Mouse (Mus musculus) neural tube, embryonic 12.5 days (tissue): ENCODE measurements around the gene Ccr9. TPM values are rescaled to one million over a fixed set of nuclear protein-coding genes. Genes with fewer than 3 reads are reported as not detected.

ENCODE experiments used
- ATAC-seq: fragments of 200-750 bp; cut with Nextera tagmentation; 2 replicates; pipeline ENCODE4 v1.8.0; 2017; ENCODE audit warnings: low read depth, mild to moderate bottlenecking, moderate TSS enrichment, moderate library complexity; ENCODE audit not compliant: low FRiP score
- H3K27ac ChIP-seq: fragments of 300-500 bp; sonication (generic); 2 replicates; pipeline ENCODE4 v1.5.1; 2016
- H3K27me3 ChIP-seq: fragments of 300-500 bp; sonication (generic); replicated peaks from 2 replicates; pipeline ENCODE4 v1.6.1; 2016; ENCODE audit warnings: mild to moderate bottlenecking
- H3K36me3 ChIP-seq: fragments of 300-500 bp; sonication (generic); 2 replicates; pipeline ENCODE4 v1.6.1; 2016; ENCODE audit warnings: mild to moderate bottlenecking
- H3K4me1 ChIP-seq: fragments of 300-500 bp; sonication (generic); 2 replicates; pipeline ENCODE4 v1.6.1; 2016
- H3K4me2 ChIP-seq: fragments of 300-500 bp; sonication (generic); replicated peaks from 2 replicates; pipeline ENCODE4 v1.6.1; 2016; ENCODE audit warnings: mild to moderate bottlenecking
- H3K4me3 ChIP-seq: fragments of 300-500 bp; sonication (generic); 2 replicates; pipeline ENCODE4 v1.5.1; 2016
- H3K9ac ChIP-seq: fragments of 300-500 bp; sonication (generic); 2 replicates; pipeline ENCODE4 v1.6.1; 2016; ENCODE audit warnings: mild to moderate bottlenecking
- H3K9me3 ChIP-seq: fragments of 300-500 bp; sonication (generic); 2 replicates; pipeline ENCODE4 v1.6.1; 2016; ENCODE audit warnings: mild to moderate bottlenecking
- WGBS: fragments of 180-500 bp; shearing (Covaris S2); methylation state at CpG from one replicate; pipeline ENCODE4 v1.1.7; 2016; 5-methylcytosine and 5-hydroxymethylcytosine counted together
- polyA plus RNA-seq: library from polyadenylated mRNA; unstranded; fragments of >200 nt; fragmentation: Nextera tagmentation; extraction: Ambion mirVana; gene quantifications from 2 replicates; pipeline ENCODE4 v1.2.1, GENCODE M21; 2016

The Ccr9 gene
- polyA plus RNA-seq: 0.08 and 0.15 TPM in 2 replicates

DNA sequence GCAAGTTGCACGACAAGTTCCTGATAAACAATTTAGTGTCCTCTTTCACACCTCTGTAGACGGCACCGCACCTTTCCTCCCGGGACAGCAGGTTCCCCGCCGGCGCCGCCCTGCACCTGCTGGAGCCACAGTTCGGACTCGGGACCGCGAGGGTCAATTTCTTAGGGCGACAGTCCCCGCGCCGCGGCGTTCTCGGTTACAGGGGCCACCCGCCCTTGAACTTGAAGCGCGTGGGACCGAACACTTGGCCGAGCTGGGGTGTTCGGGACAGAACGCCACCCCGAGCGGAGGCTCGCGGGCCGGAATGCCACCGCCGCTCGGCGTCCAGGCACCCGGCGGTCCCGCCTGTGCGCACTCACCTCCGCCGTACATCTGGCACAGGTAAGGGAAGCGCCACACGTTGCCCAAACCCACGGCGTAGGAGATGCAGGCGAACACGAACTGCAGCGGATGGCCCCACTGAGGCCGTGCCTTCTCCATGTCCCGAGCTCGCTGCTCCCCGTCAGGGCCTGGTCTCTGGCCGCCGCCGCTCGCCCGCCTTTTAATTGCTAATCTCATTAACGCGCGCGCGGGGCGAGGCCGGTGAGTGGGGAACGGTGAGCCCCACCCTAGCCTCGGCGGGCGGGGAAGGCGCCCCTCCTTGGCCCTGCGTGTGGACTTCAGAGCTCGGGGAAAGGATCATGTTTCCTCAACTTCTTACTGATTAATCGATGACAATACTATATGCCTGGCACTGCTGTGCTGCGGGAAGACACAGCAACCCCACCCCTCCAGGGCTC, at the start of gene Ccr9, which contains the start of gene Slc6a20a:
Ccr9 (plus strand) TSS at position 113 of the 779 bp plus-strand sequence.
Slc6a20a (minus strand) TSS at position 559 of the 779 bp plus-strand sequence.
- Histone ChIP-seq H3K27me3 (peaks cover 51% of the 10 kb centered on the region), H3K9ac (peak within 1 kb of the TSS; percentile 38; the same call in 1 of the 2 replicates), H3K4me3 (peak within 1 kb of the TSS; percentile 38), H3K4me2 (peak within 1 kb of the TSS; percentile 76), H3K27ac (no peak within 1 kb of the TSS), H3K9me3 (no peaks in the 10 kb centered on the region), H3K4me1 (peaks cover 11% of the 10 kb centered on the region), H3K36me3 (no peaks in the 10 kb centered on the region)
- 1% methylated on average over 73 of the region's 73 CpGs for WGBS
- peak; percentile 44 for ATAC-seq

DNA sequence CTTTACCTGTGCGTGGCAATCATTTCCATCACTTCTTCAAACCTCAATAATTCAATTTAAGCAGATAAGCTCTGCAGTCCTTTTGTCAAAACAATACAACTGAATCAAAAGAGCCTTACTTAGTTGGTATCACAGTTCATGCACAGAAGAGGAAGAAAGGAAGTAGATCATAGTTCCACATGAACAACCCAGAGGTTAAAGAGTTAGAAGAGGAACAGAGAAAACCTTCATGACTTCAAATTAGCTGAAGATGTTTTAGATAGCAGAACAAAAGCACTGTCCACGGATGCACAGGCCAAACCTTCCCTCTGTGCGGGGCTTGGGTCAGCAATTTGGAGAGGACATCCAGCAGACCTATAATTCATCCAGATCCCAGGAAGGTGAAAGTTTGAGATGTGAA, 46.6 kb upstream of the Ccr9 start:
- Histone ChIP-seq H3K4me3 (no peak overlapping the region), H3K9ac (no peak overlapping the region), H3K9me3 (no peaks in the 10 kb centered on the region), H3K4me1 (no peaks in the 10 kb centered on the region), H3K36me3 (no peaks in the 10 kb centered on the region), H3K27me3 (no peaks in the 10 kb centered on the region), H3K4me2 (no peak overlapping the region), H3K27ac (no peak overlapping the region)
- WGBS: 88% methylated on average over 3 of the region's 3 CpGs
- ATAC-seq: no peak

DNA sequence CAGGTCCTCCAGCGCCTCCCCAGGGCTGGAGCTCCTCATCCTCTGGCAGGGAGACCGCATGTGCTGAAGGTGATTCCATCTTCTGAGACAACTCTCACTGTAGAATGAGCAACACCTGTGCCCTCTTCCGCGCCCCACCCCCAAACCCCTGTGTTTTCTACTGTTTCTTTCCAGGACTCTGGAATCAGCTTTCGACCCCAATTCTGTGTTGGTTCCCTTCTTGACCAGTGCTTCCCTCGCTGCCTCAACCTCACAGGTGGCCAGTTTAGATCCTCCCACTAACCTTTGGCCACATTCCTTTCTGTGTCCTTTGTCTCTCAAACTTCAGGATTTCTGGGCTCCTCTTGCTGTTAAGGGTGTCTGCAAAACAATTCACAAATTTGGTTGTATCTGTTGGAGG, 46.0 kb upstream of the Ccr9 start, which contains the start of gene Slc6a20b:
Slc6a20b (minus strand) TSS at position 285 of the 400 bp plus-strand sequence.
- Histone ChIP-seq H3K27me3 (no peaks in the 10 kb centered on the region), H3K9me3 (no peaks in the 10 kb centered on the region), H3K36me3 (no peaks in the 10 kb centered on the region), H3K4me2 (no peak within 1 kb of the TSS), H3K4me1 (no peaks in the 10 kb centered on the region), H3K27ac (no peak within 1 kb of the TSS), H3K4me3 (no peak within 1 kb of the TSS), H3K9ac (no peak within 1 kb of the TSS)
- ATAC-seq: no peak
- 87% methylated on average over 6 of the region's 6 CpGs for WGBS

DNA sequence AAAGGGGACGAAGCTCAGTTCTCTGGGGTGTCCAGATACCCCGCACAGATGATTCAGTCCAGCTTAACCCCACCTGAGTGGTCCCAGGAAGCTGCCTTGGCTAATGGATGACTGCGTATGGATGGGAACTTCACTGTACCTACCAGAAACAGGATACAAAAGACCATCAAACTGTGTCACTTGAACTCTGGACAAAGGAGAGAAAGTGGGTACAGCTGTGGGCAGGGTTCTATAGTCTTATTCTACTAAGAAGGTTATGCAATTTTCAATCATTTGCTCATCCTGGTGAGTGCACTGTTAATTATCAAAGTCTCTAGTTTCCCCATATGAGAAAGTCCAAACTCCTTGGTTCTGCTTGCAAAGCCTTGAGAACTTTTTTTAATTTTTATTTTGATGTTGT, 45.2 kb upstream of the Ccr9 start:
- Histone ChIP-seq H3K4me2 (no peak overlapping the region), H3K4me1 (no peaks in the 10 kb centered on the region), H3K27ac (no peak overlapping the region), H3K9ac (no peak overlapping the region), H3K4me3 (no peak overlapping the region), H3K9me3 (no peaks in the 10 kb centered on the region), H3K27me3 (no peaks in the 10 kb centered on the region), H3K36me3 (no peaks in the 10 kb centered on the region)
- ATAC-seq: no peak
- 86% methylated on average over 3 of the region's 3 CpGs for WGBS

DNA sequence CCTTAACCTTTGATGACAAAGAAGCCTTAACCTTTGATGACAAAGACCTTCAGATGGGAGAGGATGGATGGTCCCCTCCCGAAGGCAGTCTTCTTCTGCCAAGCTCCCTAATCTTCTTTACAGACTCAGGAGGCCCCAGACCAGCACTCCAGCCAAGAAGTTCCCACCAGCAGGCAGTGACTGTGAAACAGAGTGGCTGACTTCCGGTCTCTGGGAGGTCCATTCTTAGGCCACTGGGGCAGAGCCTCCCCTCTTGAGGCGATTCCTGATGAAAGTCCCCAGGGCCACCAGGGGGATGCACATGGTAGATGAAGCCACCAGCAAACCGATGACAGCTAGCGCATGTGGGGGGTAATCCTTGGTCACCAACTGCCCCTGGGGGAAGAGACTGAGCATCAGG, 41.5 kb upstream of the Ccr9 start:
- Histone ChIP-seq H3K27ac (no peak overlapping the region), H3K4me2 (no peak overlapping the region), H3K27me3 (no peaks in the 10 kb centered on the region), H3K9me3 (no peaks in the 10 kb centered on the region), H3K9ac (no peak overlapping the region), H3K36me3 (no peaks in the 10 kb centered on the region), H3K4me3 (no peak overlapping the region), H3K4me1 (no peaks in the 10 kb centered on the region)
- 66% methylated on average over 5 of the region's 5 CpGs for WGBS
- no peak for ATAC-seq

DNA sequence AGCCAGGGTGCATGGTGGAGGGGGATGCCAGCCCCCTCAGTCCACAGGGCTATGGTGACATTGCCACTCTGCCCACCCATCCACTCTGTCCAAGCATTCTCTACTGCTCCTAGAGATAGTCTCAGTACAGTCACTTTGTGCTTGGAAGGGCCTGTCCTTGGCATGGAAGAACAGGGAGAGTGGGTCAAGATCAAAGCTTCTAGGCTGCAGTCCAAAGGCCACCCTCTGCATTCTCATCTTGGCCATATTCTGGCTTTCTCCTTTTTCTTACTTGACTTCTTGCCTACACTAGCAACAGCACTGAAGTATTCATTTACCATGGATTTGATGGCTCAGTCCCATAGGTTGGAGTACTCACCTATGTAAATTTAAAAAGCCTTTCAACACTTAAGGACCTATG, 40.0 kb upstream of the Ccr9 start:
- Histone ChIP-seq H3K4me2 (no peak overlapping the region), H3K9ac (no peak overlapping the region), H3K4me3 (no peak overlapping the region), H3K9me3 (no peaks in the 10 kb centered on the region), H3K36me3 (no peaks in the 10 kb centered on the region), H3K27ac (no peak overlapping the region), H3K4me1 (no peaks in the 10 kb centered on the region), H3K27me3 (no peaks in the 10 kb centered on the region)
- ATAC-seq: no peak

DNA sequence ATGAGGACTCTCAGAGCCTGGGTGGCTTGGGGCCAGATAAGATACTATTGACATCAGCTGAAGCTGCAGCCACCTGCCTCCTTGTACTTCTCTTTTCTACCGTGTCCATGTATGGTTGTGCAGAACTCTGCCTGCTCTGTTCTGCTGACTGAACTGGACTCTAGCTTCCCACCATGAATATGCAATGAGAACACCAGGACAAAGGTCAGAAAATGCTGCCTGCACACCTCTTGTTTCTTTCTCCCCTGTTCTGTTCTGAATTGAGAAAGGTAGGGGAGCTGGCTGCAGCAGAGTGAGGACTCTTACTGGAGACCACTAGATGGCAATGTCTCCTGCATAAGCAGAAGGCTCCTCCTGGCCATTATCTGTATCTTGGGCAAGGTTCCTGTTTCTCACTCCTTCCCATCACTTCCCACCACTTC, 39.6 kb upstream of the Ccr9 start:
- Histone ChIP-seq H3K9me3 (no peaks in the 10 kb centered on the region), H3K4me2 (no peak overlapping the region), H3K4me3 (no peak overlapping the region), H3K4me1 (no peaks in the 10 kb centered on the region), H3K36me3 (no peaks in the 10 kb centered on the region), H3K27me3 (no peaks in the 10 kb centered on the region), H3K9ac (no peak overlapping the region), H3K27ac (no peak overlapping the region)
- ATAC-seq: no peak
- 86% methylated on average over 1 of the region's 1 CpGs for WGBS

DNA sequence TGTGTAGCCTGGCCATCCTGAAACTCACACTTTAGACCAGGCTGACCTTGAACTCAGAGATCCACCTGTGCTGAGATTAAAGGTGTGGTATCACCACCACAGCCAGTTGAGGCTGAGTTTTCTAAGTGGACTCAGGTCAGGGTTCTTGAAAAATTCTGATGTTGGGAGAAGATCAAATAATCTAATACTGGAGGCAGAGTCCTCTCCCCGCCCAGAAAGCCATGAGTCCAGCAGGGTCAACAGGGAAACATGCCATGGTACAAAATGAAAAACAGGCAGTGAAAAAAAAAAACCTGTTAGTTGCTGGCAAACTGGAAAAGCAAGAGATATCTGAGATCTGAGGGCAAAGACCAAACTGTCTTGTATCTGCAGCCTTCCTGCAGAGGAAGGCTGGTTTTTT, 38.1 kb upstream of the Ccr9 start:
- Histone ChIP-seq H3K27me3 (no peaks in the 10 kb centered on the region), H3K4me1 (no peaks in the 10 kb centered on the region), H3K9ac (no peak overlapping the region), H3K4me3 (no peak overlapping the region), H3K27ac (no peak overlapping the region), H3K4me2 (no peak overlapping the region), H3K9me3 (no peaks in the 10 kb centered on the region), H3K36me3 (no peaks in the 10 kb centered on the region)
- no peak for ATAC-seq
- 78% methylated on average over 1 of the region's 1 CpGs for WGBS

DNA sequence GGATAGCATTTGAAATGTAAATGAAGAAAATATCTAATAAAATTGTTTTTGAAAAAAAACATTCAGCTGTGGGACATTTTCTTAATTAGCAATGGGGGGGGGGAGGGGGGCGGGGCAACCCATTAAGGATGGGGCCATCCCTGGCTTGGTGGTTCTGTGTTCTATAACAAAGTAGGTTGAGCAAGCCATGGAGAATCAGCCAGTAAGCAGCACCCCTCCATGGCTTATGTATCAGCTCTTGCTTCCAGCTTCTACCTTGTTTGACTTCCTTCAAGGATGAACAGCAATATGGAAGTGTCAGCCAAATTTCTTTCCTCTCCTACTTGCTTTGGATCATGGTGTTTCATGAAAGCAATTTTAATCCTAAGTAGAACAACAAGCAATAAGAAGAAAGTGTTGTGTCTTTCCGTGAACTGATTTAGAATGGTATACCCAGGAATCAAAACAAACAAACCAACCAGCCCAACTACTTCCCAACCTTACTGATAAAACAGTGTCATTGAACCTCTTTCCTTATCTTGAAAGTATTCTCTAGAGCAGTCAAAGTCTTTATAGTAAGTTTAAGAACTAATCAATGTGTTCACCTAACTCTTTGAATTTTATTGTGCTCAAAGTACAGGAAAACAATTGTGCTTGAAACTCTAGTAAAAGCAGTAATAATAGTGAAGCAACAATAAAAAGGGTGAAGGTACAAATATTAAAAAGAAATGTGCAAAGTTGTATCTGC, 28.3 kb upstream of the Ccr9 start:
- WGBS: 91% methylated on average over 2 of the region's 2 CpGs
- Histone ChIP-seq H3K27me3 (no peaks in the 10 kb centered on the region), H3K9ac (no peak overlapping the region), H3K4me3 (no peak overlapping the region), H3K36me3 (no peaks in the 10 kb centered on the region), H3K9me3 (no peaks in the 10 kb centered on the region), H3K4me1 (no peaks in the 10 kb centered on the region), H3K27ac (no peak overlapping the region), H3K4me2 (no peak overlapping the region)
- ATAC-seq: no peak

DNA sequence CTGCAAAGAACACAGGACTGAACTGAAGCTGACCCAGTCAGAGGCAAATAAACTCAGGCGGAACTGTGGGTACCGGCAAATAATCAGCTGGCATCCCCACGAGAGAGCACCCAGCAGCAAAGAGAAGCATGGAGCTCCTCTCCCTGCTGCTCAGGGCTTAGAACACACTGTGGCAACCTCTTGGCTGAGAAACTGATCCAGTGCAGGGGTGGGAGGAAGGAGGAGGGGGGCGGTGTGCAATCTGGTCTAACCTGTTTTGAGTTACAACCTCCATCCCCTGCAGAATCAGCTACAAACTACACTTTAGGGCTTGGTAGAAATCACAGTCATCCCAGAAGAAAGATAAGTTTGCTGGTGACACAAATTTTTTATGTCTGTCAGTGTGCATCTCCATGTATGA, 26.9 kb upstream of the Ccr9 start:
- H3K4me2 ChIP-seq: no peak overlapping the region
- H3K4me1 ChIP-seq: no peaks in the 10 kb centered on the region
- H3K36me3 ChIP-seq: no peaks in the 10 kb centered on the region
- H3K9ac ChIP-seq: no peak overlapping the region
- H3K9me3 ChIP-seq: no peaks in the 10 kb centered on the region
- 56% methylated on average over 4 of the region's 4 CpGs for WGBS
- H3K27me3 ChIP-seq: no peaks in the 10 kb centered on the region
- H3K4me3 ChIP-seq: no peak overlapping the region
- H3K27ac ChIP-seq: no peak overlapping the region
- ATAC-seq: no peak

DNA sequence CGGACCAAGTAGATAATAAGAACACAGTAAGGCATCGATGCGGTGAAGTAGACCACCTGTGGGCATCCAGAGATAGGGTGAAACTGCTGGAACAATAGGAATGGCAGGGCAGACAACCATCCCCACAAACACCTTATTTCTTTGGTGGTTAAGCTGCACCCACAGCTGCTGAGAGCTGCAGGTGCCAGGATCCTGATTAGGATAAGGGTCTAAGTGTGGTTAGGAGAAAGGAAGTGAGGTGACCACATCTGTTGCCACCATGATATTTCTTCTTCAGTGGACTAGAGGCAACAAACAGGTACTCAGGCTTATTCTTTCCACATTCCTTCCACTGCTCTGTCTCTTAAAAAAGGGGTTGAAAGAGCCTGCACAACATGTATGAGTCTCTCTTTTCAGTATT, 20.8 kb upstream of the Ccr9 start:
- WGBS: 78% methylated on average over 3 of the region's 3 CpGs
- no peak for ATAC-seq
- Histone ChIP-seq H3K27me3 (no peaks in the 10 kb centered on the region), H3K27ac (no peak overlapping the region), H3K9me3 (no peaks in the 10 kb centered on the region), H3K4me3 (no peak overlapping the region), H3K36me3 (no peaks in the 10 kb centered on the region), H3K4me2 (no peak overlapping the region), H3K4me1 (no peaks in the 10 kb centered on the region), H3K9ac (no peak overlapping the region)

DNA sequence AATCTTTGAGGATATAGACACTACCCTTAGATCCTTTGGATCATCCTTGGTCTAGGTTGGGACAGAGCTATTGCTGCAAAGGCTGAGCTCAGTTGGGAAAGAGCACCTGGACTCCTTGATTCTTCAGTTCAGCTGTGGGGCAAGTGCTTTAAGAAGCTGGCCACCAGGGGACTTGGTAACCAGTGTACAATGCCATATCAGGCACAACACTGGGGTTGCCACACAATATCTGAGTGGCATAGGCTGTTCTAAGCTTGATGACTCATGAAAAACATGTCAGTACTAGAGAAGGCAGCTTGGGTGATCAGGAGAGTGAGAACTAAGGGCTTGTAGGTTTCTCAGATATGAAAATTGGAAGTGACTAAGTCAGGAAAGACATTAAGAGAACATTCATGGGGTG, 19.3 kb upstream of the Ccr9 start:
- Histone ChIP-seq H3K36me3 (no peaks in the 10 kb centered on the region), H3K27ac (no peak overlapping the region), H3K4me2 (no peak overlapping the region), H3K27me3 (no peaks in the 10 kb centered on the region), H3K4me3 (no peak overlapping the region), H3K9me3 (no peaks in the 10 kb centered on the region), H3K9ac (no peak overlapping the region), H3K4me1 (no peaks in the 10 kb centered on the region)
- no peak for ATAC-seq
